Mouse (Mus musculus): ENCODE measurements around the gene Zfp933. TPM values are rescaled to one million over a fixed set of nuclear protein-coding genes. Genes with fewer than 3 reads are reported as not detected.
"Not testable (repeated sequence)": the region's sequence is repeated elsewhere in the genome, so short reads cannot be mapped to it uniquely, and the experiment has no call there.

Gene Zfp933
- polyA plus RNA-seq, 1 experiment from 2014 or later, result 1.5 TPM

- H3K4me2 ChIP-seq; H3K27ac ChIP-seq; H3K9me3 ChIP-seq (replicated peaks); ATAC-seq; H3K4me1 ChIP-seq; H3K9ac ChIP-seq; H3K27me3 ChIP-seq (replicated peaks); H3K4me3 ChIP-seq: not testable (repeated sequence)
- peaks cover 36% of the 10 kb centered on the region for H3K36me3 ChIP-seq
- 77% methylated on average over 2 of the region's 3 CpGs for whole genome bisulfite sequencing (ENCODE audit: insufficient replicate concordance)
Measured at GRCm38 (mm10) chr4:147794026-147794665, 54.0 kb downstream of the Zfp933 start.

GRCm38 (mm10) chr4:147793390-147793916 lies 54.7 kb downstream of the Zfp933 start:
- not testable (repeated sequence) for H3K27ac ChIP-seq; H3K4me1 ChIP-seq; H3K27me3 ChIP-seq (replicated peaks); H3K9ac ChIP-seq; H3K4me3 ChIP-seq; H3K4me2 ChIP-seq; H3K9me3 ChIP-seq (replicated peaks)
- H3K36me3 ChIP-seq, result peaks cover 39% of the 10 kb centered on the region
- ATAC-seq, result 0 out of 2 replicates have a peak, but pooled peaks have one; percentile 27
- 49% methylated on average over 2 of the region's 2 CpGs for WGBS (ENCODE audit: insufficient replicate concordance)

- H3K27ac ChIP-seq; H3K27me3 ChIP-seq (replicated peaks); H3K4me2 ChIP-seq; H3K9ac ChIP-seq; ATAC-seq; H3K9me3 ChIP-seq (replicated peaks); H3K4me1 ChIP-seq; H3K4me3 ChIP-seq: not testable (repeated sequence)
- H3K36me3 ChIP-seq, result peaks cover 51% of the 10 kb centered on the region
Measured at GRCm38 (mm10) chr4:147791729-147792128, 56.4 kb downstream of the Zfp933 start.

Other genes with a start within 250 kb of the Zfp933 start
- gene Zfp979, start 205.9 kb downstream of the Zfp933 start, polyA plus RNA-seq (2016; fragmentation: Nextera tagmentation; extraction: Ambion mirVana), result 7.1 TPM in 2 replicates
- gene Zfp534, start 145.8 kb downstream of the Zfp933 start, polyA plus RNA-seq (2016; fragmentation: Nextera tagmentation; extraction: Ambion mirVana), result not detected in 2 replicates
- 7.2 and 8.3 TPM in 2 replicates for gene Zfp984, start 38.6 kb downstream of the Zfp933 start, polyA plus RNA-seq (2016; fragmentation: Nextera tagmentation; extraction: Ambion mirVana)
- gene Miip, start 20.4 kb upstream of the Zfp933 start, polyA plus RNA-seq (2016; fragmentation: Nextera tagmentation; extraction: Ambion mirVana), result 34.6 and 36.0 TPM in 2 replicates
- gene Fv1, start 20.6 kb upstream of the Zfp933 start, polyA plus RNA-seq (2016; fragmentation: Nextera tagmentation; extraction: Ambion mirVana), result 3.8 and 4.1 TPM in 2 replicates
- 25.4 and 27.1 TPM in 2 replicates for gene Mfn2, start 56.3 kb upstream of the Zfp933 start, polyA plus RNA-seq (2016; fragmentation: Nextera tagmentation; extraction: Ambion mirVana)
- gene Plod1, start 88.4 kb upstream of the Zfp933 start, polyA plus RNA-seq (2016; fragmentation: Nextera tagmentation; extraction: Ambion mirVana), result 26.4 TPM in 2 replicates
- 19.1 and 21.0 TPM in 2 replicates for gene 2510039O18Rik, start 92.5 kb upstream of the Zfp933 start, polyA plus RNA-seq (2016; fragmentation: Nextera tagmentation; extraction: Ambion mirVana)
- gene Nppb, start 137.4 kb upstream of the Zfp933 start, polyA plus RNA-seq (2016; fragmentation: Nextera tagmentation; extraction: Ambion mirVana), result not detected in 2 replicates
- gene Nppa, start 152.4 kb upstream of the Zfp933 start, polyA plus RNA-seq (2016; fragmentation: Nextera tagmentation; extraction: Ambion mirVana), result 1.3 and 2.0 TPM in 2 replicates
- gene Clcn6, start 190.5 kb upstream of the Zfp933 start, polyA plus RNA-seq (2016; fragmentation: Nextera tagmentation; extraction: Ambion mirVana), result 2.1 and 2.4 TPM in 2 replicates
- 14.0 and 14.7 TPM in 2 replicates for gene Mthfr, start 190.7 kb upstream of the Zfp933 start, polyA plus RNA-seq (2016; fragmentation: Nextera tagmentation; extraction: Ambion mirVana)
- gene Agtrap, start 239.7 kb upstream of the Zfp933 start, polyA plus RNA-seq (2016; fragmentation: Nextera tagmentation; extraction: Ambion mirVana), result 12.3 and 12.5 TPM in 2 replicates